Mouse (Mus musculus): ENCODE measurements around the gene Psma7. TPM values are rescaled to one million over a fixed set of nuclear protein-coding genes. Genes with fewer than 3 reads are reported as not detected.

Gene Psma7
- 67.9 and 71.5 TPM in 2 replicates for polyA plus RNA-seq (2012; rRNA removed)

GRCm38 (mm10) chr2:180042256-180042857, at the start of gene Psma7, which contains the start of gene Ss18l1:
Gene Psma7, minus strand, starts transcription at chr2:180042433.
Gene Ss18l1, plus strand, starts transcription at chr2:180042509.

GRCm38 (mm10) chr2:180070481-180071453, 28.5 kb upstream of the Psma7 start, which contains the start of gene Mtg2:
Gene Mtg2, plus strand, starts transcription at chr2:180070588.

GRCm38 (mm10) chr2:180024401-180025098, 17.7 kb downstream of the Psma7 start, which contains the start of gene Lsm14b:
Gene Lsm14b, plus strand, starts transcription at chr2:180024987.

Other genes starting within 250 kb of the Psma7 start
- 5.5 and 6.0 TPM in 2 replicates for gene Taf4, start 65.8 kb downstream of the Psma7 start, polyA plus RNA-seq (2012; rRNA removed)
- gene Lsm14b, start 17.4 kb downstream of the Psma7 start, polyA plus RNA-seq (2012; rRNA removed) = 11.3 and 12.3 TPM in 2 replicates
- 2.3 and 2.5 TPM in 2 replicates for gene Ss18l1, start 76 bp upstream of the Psma7 start, polyA plus RNA-seq (2012; rRNA removed)
- gene Mtg2, start 28.2 kb upstream of the Psma7 start, polyA plus RNA-seq (2012; rRNA removed) = 5.5 and 7.4 TPM in 2 replicates
- gene Hrh3, start 62.1 kb upstream of the Psma7 start, polyA plus RNA-seq (2012; rRNA removed) = 0.04 and 0.20 TPM in 2 replicates
- gene Osbpl2, start 76.9 kb upstream of the Psma7 start, polyA plus RNA-seq (2012; rRNA removed) = 25.3 and 25.7 TPM in 2 replicates
- gene Adrm1, start 129.1 kb upstream of the Psma7 start, polyA plus RNA-seq (2012; rRNA removed) = 92.0 and 132 TPM in 2 replicates
- gene Lama5, start 183.4 kb upstream of the Psma7 start, polyA plus RNA-seq (2012; rRNA removed) = 43.7 and 49.6 TPM in 2 replicates
- 954 and 1,766 TPM in 2 replicates for gene Rps21, start 214.9 kb upstream of the Psma7 start, polyA plus RNA-seq (2012; rRNA removed)
- 12.3 and 14.5 TPM in 2 replicates for gene Cables2, start 231.1 kb upstream of the Psma7 start, polyA plus RNA-seq (2012; rRNA removed)
- gene Rbbp8nl, start 247.4 kb upstream of the Psma7 start, polyA plus RNA-seq (2012; rRNA removed) = 4.3 and 4.4 TPM in 2 replicates

Data from stomach, adult 2 months (tissue).